Mouse (Mus musculus) retina, postnatal 7 days (tissue): ENCODE measurements around the gene Pga5.

Experiments used
- DNase-seq: peaks from one replicate; pipeline ENCODE4 v3.0.0-alpha.2; 2012; ENCODE audit warnings: low read depth, low spot score

Pga5 gene

GRCm38 (mm10) chr19:10677915-10678771, at the start of gene Pga5:
Gene Pga5 (minus strand): TSS chr19:10678071.
- DNase-seq, result peak; percentile 79

GRCm38 (mm10) chr19:10724629-10725363, 46.9 kb upstream of the Pga5 start:
- no peak for DNase-seq

GRCm38 (mm10) chr19:10723649-10724048, 45.8 kb upstream of the Pga5 start:
- no peak for DNase-seq

GRCm38 (mm10) chr19:10723084-10723483, 45.2 kb upstream of the Pga5 start:
- DNase-seq, result no peak

- no peak for DNase-seq
These were observed 43.2 kb upstream of the Pga5 start for GRCm38 (mm10) chr19:10721064-10721463.

GRCm38 (mm10) chr19:10720524-10720923, 42.7 kb upstream of the Pga5 start:
- no peak for DNase-seq

DNA sequence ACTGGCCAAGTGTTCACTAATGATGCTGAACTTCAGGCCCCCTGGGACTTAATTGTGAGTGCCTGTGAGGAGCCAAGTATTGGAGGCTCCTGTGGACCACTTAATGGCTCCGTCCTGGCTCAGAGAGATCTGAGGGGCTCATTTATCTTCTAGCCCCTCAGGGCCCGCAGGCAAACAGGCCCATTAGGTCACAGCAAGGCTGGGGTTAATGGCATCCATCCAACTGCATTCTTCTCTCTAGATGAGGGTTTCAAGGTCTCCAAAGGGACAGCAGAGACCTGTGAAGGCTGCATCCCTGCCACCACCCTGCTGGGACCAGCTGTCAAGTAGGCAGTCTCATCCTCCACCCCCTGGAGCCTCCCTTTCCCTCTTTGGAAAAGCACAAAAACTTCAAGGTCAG, 41.9 kb upstream of the Pga5 start:
- no peak for DNase-seq

GRCm38 (mm10) chr19:10718251-10718775, 40.4 kb upstream of the Pga5 start:
- DNase-seq, result no peak

- DNase-seq, result no peak
These were observed 37.6 kb upstream of the Pga5 start for GRCm38 (mm10) chr19:10715476-10715875.

GRCm38 (mm10) chr19:10714682-10715475, 37.0 kb upstream of the Pga5 start:
- peak; percentile 71 for DNase-seq

DNA sequence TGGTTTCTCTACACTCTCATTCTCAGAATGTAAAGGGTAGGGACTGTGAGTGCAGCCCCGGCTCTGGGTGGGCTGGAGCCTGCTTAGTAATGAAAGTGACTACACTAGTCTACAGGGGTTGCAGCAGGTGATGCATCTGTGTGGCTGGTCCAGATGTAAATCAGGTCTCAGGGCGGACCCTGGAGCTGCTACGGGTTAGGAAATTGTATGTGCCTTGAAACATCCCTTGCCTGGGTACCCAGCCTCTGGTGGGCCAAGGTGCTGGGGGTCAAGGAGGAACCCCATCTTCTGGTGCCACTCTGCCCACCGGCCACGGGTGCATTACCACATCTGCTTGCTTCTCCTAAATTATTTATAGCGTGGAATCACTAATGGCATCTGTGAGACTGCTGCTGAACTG, 36.3 kb upstream of the Pga5 start:
- no peak for DNase-seq

DNA sequence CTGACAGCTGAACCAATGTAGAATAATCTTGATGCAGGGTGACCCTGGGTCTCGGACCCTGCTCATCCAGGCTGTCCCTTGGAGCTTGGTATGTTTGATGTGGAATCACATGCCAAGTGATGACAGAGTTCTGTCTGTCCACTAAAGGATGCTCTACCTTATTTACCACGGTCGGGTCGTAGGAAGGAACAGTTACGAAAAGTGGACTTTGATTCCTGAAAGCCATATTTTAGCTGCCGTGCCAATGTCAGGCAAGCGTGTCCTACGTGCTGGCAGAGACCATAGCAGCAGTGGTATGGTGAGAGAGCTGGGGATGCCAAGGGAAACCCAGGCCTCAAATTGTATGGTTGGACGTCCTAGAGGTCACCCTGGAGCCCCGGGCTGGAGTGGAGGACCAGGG, 35.7 kb upstream of the Pga5 start:
- no peak for DNase-seq

GRCm38 (mm10) chr19:10712646-10713045, 34.8 kb upstream of the Pga5 start:
- DNase-seq, result no peak

- DNase-seq, result no peak
These were observed 34.3 kb upstream of the Pga5 start for GRCm38 (mm10) chr19:10712194-10712593.

DNA sequence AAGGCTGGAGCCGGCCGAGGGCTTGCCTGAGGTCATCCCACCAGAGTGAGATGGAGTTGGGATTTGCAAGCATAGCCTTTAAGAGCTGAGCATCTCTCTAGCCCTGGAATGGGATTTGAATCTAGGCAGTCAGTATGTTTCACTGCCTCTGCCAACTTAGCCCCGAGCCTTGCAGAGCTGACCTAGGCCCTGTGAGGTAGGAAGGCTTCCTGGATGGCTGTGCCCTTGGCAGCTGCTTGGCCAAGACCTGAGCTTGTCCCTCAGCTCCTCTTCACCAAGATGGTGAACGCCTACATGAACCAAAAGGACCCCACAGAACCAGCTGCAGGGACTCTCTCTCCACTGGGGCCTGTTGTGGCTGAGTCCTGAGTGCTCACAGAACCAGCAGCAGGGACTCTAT, 32.9 kb upstream of the Pga5 start:
- no peak for DNase-seq

DNA sequence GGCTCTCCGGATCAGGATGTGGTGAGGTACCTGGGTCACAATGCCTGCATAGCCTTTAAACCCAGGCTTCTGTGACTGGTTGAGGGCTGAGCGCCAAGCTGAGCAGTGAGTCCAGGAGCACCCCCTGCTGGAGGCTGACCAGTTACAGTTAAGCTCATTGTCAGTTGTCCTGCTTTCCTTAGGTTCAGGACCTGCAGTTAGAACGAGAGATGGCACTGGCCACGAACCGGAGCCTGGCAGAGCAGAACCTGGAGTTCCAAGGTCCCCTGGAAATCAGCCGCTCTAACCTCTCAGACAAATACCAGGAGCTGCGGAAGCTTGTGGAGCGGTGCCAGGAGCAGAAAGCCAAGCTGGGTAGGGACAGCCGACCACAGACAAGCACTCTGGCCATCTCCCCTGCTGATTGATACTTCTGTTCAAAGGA, 32.2 kb upstream of the Pga5 start:
- peak; percentile 71 for DNase-seq

GRCm38 (mm10) chr19:10709360-10710087, 31.7 kb upstream of the Pga5 start:
- peak; percentile 97 for DNase-seq

- no peak for DNase-seq
These were observed 31.0 kb upstream of the Pga5 start for GRCm38 (mm10) chr19:10708900-10709299.

- no peak for DNase-seq
These were observed 30.0 kb upstream of the Pga5 start for GRCm38 (mm10) chr19:10707881-10708280.

GRCm38 (mm10) chr19:10707087-10707875, 29.4 kb upstream of the Pga5 start:
- DNase-seq, result no peak
